Mouse (Mus musculus) midbrain, embryonic 14.5 days (tissue): Measurements from ENCODE around the gene C1qtnf4. TPM values are rescaled to one million over a fixed set of nuclear protein-coding genes. Genes with fewer than 3 reads are reported as not detected.

ENCODE experiments used
- ATAC-seq: fragments of 200-750 bp; cut with Nextera tagmentation; 2 replicates; pipeline ENCODE4 v1.8.0; 2017; ENCODE audit warnings: moderate number of reproducible peaks, moderate library complexity; ENCODE audit not compliant: low FRiP score, low TSS enrichment
- DNase-seq: peaks from one replicate; pipeline ENCODE4 v3.0.0-alpha.2; 2015
- H3K27ac ChIP-seq: fragments of 300-500 bp; sonication (generic); replicated peaks from 2 replicates; pipeline ENCODE4 v1.5.1; 2014; ENCODE audit warnings: mild to moderate bottlenecking, low read depth, low read length, moderate library complexity
- H3K27me3 ChIP-seq: fragments of 300-500 bp; sonication (generic); 2 replicates; pipeline ENCODE4 v1.6.1; 2014; ENCODE audit warnings: low read length, control low read depth, mixed read lengths; ENCODE audit not compliant: control insufficient read depth, insufficient read depth
- H3K36me3 ChIP-seq: fragments of 300-500 bp; sonication (generic); 2 replicates; pipeline ENCODE4 v1.6.1; 2014; ENCODE audit warnings: low read length, control low read depth; ENCODE audit not compliant: control insufficient read depth, insufficient read depth
- H3K4me1 ChIP-seq: fragments of 300-500 bp; sonication (generic); 2 replicates; pipeline ENCODE4 v1.6.1; 2014; ENCODE audit warnings: mild to moderate bottlenecking, antibody characterized with exemption, low read length, control low read depth; ENCODE audit not compliant: control insufficient read depth, insufficient read depth
- H3K4me2 ChIP-seq: fragments of 300-500 bp; sonication (generic); 2 replicates; pipeline ENCODE4 v1.6.1; 2014; ENCODE audit warnings: mild to moderate bottlenecking, low read length, moderate library complexity
- H3K4me3 ChIP-seq: fragments of 300-500 bp; sonication (generic); replicated peaks from 2 replicates; pipeline ENCODE4 v1.5.1; 2014; ENCODE audit warnings: low read depth, low read length
- H3K9ac ChIP-seq: fragments of 300-500 bp; sonication (generic); replicated peaks from 2 replicates; pipeline ENCODE4 v1.6.1; 2014; ENCODE audit warnings: mild to moderate bottlenecking, low read length, moderate library complexity
- H3K9me3 ChIP-seq: fragments of 300-500 bp; sonication (generic); 2 replicates; pipeline ENCODE4 v1.6.1; 2016; ENCODE audit warnings: low read length, control low read depth, mixed read lengths; ENCODE audit not compliant: control insufficient read depth
- WGBS: fragments of 180-500 bp; shearing (Covaris S2); extraction: QIAGEN DNeasy Blood & Tissue Kit; methylation state at CpG from one replicate; pipeline ENCODE4 v1.1.7; 2014; 5-methylcytosine and 5-hydroxymethylcytosine counted together
- polyA plus RNA-seq: library from polyadenylated mRNA; unstranded; fragments of >200 nt; fragmentation: Nextera tagmentation; extraction: Ambion mirVana; gene quantifications from 2 replicates; pipeline ENCODE4 v1.2.1, GENCODE M21; 2014

The C1qtnf4 gene
- polyA plus RNA-seq, 1 experiment from 2014 or later: 95.3 TPM

- no peak overlapping the region for H3K4me3 ChIP-seq
- no peaks in the 10 kb centered on the region for H3K36me3 ChIP-seq
- H3K4me1 ChIP-seq: no peaks in the 10 kb centered on the region
- no peak overlapping the region for H3K9ac ChIP-seq
- DNase-seq (no peak), ATAC-seq (no peak)
- no peaks in the 10 kb centered on the region for H3K27me3 ChIP-seq
- no peak overlapping the region for H3K27ac ChIP-seq
- H3K4me2 ChIP-seq: no peak overlapping the region
- no peaks in the 10 kb centered on the region for H3K9me3 ChIP-seq
- WGBS: 86% methylated on average over 8 of the region's 8 CpGs
These were observed 46.2 kb downstream of the C1qtnf4 start for GRCm38 (mm10) chr2:90931829-90932228.

GRCm38 (mm10) chr2:90932273-90932672 is 46.6 kb downstream of the C1qtnf4 start:
- Histone ChIP-seq H3K27ac (no peak overlapping the region), H3K4me3 (no peak overlapping the region), H3K4me2 (no peak overlapping the region), H3K9me3 (no peaks in the 10 kb centered on the region), H3K9ac (no peak overlapping the region), H3K36me3 (no peaks in the 10 kb centered on the region), H3K4me1 (no peaks in the 10 kb centered on the region), H3K27me3 (no peaks in the 10 kb centered on the region)
- no peak for DNase-seq
- no peak for ATAC-seq
- 74% methylated on average over 2 of the region's 2 CpGs for WGBS

DNA sequence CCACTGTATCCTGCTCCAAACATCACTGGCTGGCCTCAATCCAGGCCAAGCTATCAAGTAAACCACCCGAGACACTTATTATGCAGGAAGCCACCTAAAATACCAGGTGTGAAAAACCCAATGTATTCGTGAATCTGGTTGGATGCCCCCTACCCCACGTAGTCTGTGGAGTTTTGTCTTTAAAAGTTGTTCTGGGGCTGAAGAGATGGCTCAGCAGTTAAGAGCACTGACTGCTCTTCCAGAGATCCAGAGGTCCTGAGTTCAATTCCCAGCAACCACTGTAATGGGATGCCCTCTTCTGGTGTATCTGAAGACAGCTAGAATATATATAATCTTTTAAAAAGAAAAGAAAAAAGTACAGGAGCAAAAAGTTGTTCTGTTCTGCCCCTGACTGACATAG is 52.7 kb downstream of the C1qtnf4 start:
- Histone ChIP-seq H3K4me3 (no peak overlapping the region), H3K36me3 (no peaks in the 10 kb centered on the region), H3K4me2 (no peak overlapping the region), H3K9ac (no peak overlapping the region), H3K27me3 (no peaks in the 10 kb centered on the region), H3K27ac (no peak overlapping the region), H3K4me1 (peaks cover 17% of the 10 kb centered on the region), H3K9me3 (no peaks in the 10 kb centered on the region)
- no peak for DNase-seq
- no peak for ATAC-seq
- WGBS: 75% methylated on average over 3 of the region's 3 CpGs

GRCm38 (mm10) chr2:90939750-90940149 is 54.1 kb downstream of the C1qtnf4 start:
- 43% methylated on average over 8 of the region's 8 CpGs for WGBS
- peak; percentile 44 for DNase-seq

More at GRCm38 (mm10) chr2:90939750-90940149, 54.1 kb downstream of the C1qtnf4 start:
- peak overlapping the region; percentile 95 for H3K4me3 ChIP-seq
- H3K4me2 ChIP-seq: peak overlapping the region; percentile 69
- peak overlapping the region; percentile 96 for H3K9ac ChIP-seq
- no peaks in the 10 kb centered on the region for H3K27me3 ChIP-seq
- peak overlapping the region; percentile 94 for H3K27ac ChIP-seq
- ATAC-seq: peak; percentile 49
- H3K4me1 ChIP-seq: peaks cover 19% of the 10 kb centered on the region
- H3K36me3 ChIP-seq: no peaks in the 10 kb centered on the region
- no peaks in the 10 kb centered on the region for H3K9me3 ChIP-seq

Other genes starting within 250 kb of the C1qtnf4 start
- gene Nup160, start 208.6 kb upstream of the C1qtnf4 start, polyA plus RNA-seq: 23.7 and 32.0 TPM in 2 replicates
- gene Fnbp4, start 140.5 kb upstream of the C1qtnf4 start, polyA plus RNA-seq: 86.3 and 113 TPM in 2 replicates
- 0.26 and 0.30 TPM in 2 replicates for gene Agbl2, start 103.1 kb upstream of the C1qtnf4 start, polyA plus RNA-seq
- 280 and 285 TPM in 2 replicates for gene Mtch2, start 38.7 kb upstream of the C1qtnf4 start, polyA plus RNA-seq
- gene Kbtbd4, start 18.9 kb downstream of the C1qtnf4 start, polyA plus RNA-seq: 48.6 and 55.2 TPM in 2 replicates
- 212 and 214 TPM in 2 replicates for gene Ndufs3, start 19.0 kb downstream of the C1qtnf4 start, polyA plus RNA-seq
- gene Celf1, start 54.5 kb downstream of the C1qtnf4 start, polyA plus RNA-seq: 83.9 and 95.3 TPM in 2 replicates
- 0.57 TPM in 2 replicates for gene Rapsn, start 149.8 kb downstream of the C1qtnf4 start, polyA plus RNA-seq
- gene Psmc3, start 168.1 kb downstream of the C1qtnf4 start, polyA plus RNA-seq: 232 and 271 TPM in 2 replicates
- gene Slc39a13, start 184.6 kb downstream of the C1qtnf4 start, polyA plus RNA-seq: 21.9 and 26.7 TPM in 2 replicates
- gene Spi1, start 196.5 kb downstream of the C1qtnf4 start, polyA plus RNA-seq: 1.2 and 2.4 TPM in 2 replicates
- not detected in 2 replicates for gene Mybpc3, start 232.3 kb downstream of the C1qtnf4 start, polyA plus RNA-seq